Mouse (Mus musculus) hindbrain, postnatal 0 days (tissue): ENCODE measurements around the gene Zfp526. TPM values are rescaled to one million over a fixed set of nuclear protein-coding genes. Genes with fewer than 3 reads are reported as not detected.

Experiments
- ATAC-seq: fragments of 200-750 bp; cut with Nextera tagmentation; 2 replicates; pipeline ENCODE4 v1.8.0; 2017; ENCODE audit warnings: mild to moderate bottlenecking, moderate TSS enrichment, moderate library complexity
- DNase-seq: peaks from one replicate; pipeline ENCODE4 v3.0.0-alpha.2; 2015; ENCODE audit warnings: low spot score
- H3K27ac ChIP-seq: fragments of 300-500 bp; sonication (generic); 2 replicates; pipeline ENCODE4 v1.5.1; 2014; ENCODE audit warnings: mild to moderate bottlenecking
- H3K27me3 ChIP-seq: fragments of 300-500 bp; sonication (generic); 2 replicates; pipeline ENCODE4 v1.6.1; 2014; ENCODE audit warnings: low read length, mixed read lengths; ENCODE audit not compliant: insufficient read depth
- H3K36me3 ChIP-seq: fragments of 300-500 bp; sonication (generic); 2 replicates; pipeline ENCODE4 v1.6.1; 2014; ENCODE audit warnings: low read length, mixed read lengths; ENCODE audit not compliant: insufficient read depth
- H3K4me1 ChIP-seq: fragments of 300-500 bp; sonication (generic); 2 replicates; pipeline ENCODE4 v1.6.1; 2014; ENCODE audit warnings: antibody characterized with exemption, low read length, mixed read lengths; ENCODE audit not compliant: insufficient read depth
- H3K4me2 ChIP-seq: fragments of 300-500 bp; sonication (generic); 2 replicates; pipeline ENCODE4 v1.6.1; 2014; ENCODE audit warnings: low read depth, mild to moderate bottlenecking, low read length, moderate library complexity, mixed read lengths
- H3K4me3 ChIP-seq: fragments of 300-500 bp; sonication (generic); 2 replicates; pipeline ENCODE4 v1.5.1; 2014; ENCODE audit warnings: low read length
- H3K9ac ChIP-seq: fragments of 300-500 bp; sonication (generic); replicated peaks from 2 replicates; pipeline ENCODE4 v1.6.1; 2014; ENCODE audit warnings: mild to moderate bottlenecking, low read length, moderate library complexity, mixed read lengths
- H3K9me3 ChIP-seq: fragments of 300-500 bp; sonication (generic); 2 replicates; pipeline ENCODE4 v1.6.1; 2016; ENCODE audit warnings: low read length, mixed read lengths
- CTCF ChIP-seq: IDR thresholded peaks from 2 replicates; pipeline ENCODE4 v1.5.1; 2016; ENCODE audit warnings: antibody characterized with exemption, control low read depth, low read depth
- WGBS: fragments of 180-500 bp; shearing (Covaris S2); extraction: QIAGEN DNeasy Blood & Tissue Kit; methylation state at CpG from one replicate; pipeline ENCODE4 v1.1.7; 2014; 5-methylcytosine and 5-hydroxymethylcytosine counted together
- polyA plus RNA-seq: library from polyadenylated mRNA; unstranded; fragments of >200 nt; fragmentation: Nextera tagmentation; extraction: Ambion mirVana; gene quantifications from 2 replicates; pipeline ENCODE4 v1.2.1, GENCODE M21; 2015
- total RNA-seq: library from RNA; depleted of rRNA; stranded (reverse); fragments of >200 nt; gene quantifications from 2 replicates; pipeline ENCODE4 v1.2.3, GENCODE M21; 2014

The Zfp526 gene
- total and polyA plus RNA-seq, 2 experiments from 2014 or later: 0.85 to 9.6 TPM

DNA sequence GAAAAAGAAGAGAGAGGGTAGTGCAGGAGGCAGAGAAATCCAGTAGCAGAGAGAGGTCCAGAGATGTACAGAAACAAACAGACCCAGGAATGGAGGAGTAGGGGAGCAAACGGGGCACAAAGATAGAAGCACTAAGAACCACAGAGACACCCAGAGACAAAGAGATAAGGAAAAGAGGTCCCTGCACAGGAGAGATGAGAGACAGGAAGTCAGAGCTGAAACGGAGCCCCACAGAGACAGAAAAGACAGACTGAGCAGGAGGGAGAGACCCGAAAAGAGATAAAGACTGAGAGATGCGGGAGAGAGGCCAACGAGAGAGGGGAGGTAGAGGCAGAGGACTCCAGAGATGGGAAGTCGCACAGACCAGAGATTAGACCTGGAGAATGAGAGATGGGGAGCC, 40.7 kb upstream of the Zfp526 start:
- DNase-seq (no peak), ATAC-seq (no peak)
- TF ChIP-seq CTCF: no peak
- H3K9me3 ChIP-seq: no peaks in the 10 kb centered on the region
- no peaks in the 10 kb centered on the region for H3K36me3 ChIP-seq
- peak overlapping the region; percentile 93; the same call in 1 of the 2 replicates for H3K27ac ChIP-seq
- no peaks in the 10 kb centered on the region for H3K27me3 ChIP-seq
- WGBS: 5% methylated on average over 6 of the region's 6 CpGs
- peak overlapping the region; percentile 76 for H3K4me2 ChIP-seq
- peaks cover 14% of the 10 kb centered on the region; the same call in 1 of the 2 replicates for H3K4me1 ChIP-seq
- peak overlapping the region; percentile 74 for H3K4me3 ChIP-seq
- H3K9ac ChIP-seq: no peak overlapping the region

DNA sequence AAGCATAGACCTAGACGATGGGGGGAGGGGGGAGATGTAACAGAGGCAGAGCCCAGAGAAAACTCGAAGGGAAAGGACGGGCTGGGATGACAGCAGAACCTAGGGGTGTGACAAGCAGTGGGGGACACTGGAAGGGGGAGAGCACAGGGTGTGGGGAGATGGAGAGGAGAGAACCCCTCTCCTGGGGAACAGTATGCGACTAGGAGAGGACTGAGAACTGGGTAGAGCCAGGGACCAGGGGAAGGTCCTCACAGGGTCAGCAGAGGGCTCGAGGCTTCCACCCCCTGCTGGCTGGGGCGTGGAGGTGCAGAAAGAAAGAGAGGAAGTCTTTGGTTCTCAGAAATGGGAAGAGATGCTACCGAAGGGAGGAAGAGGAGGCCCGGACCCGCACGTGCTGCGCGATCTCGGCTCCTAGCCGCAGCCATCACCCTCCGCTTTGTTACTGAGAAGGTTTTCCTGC, 39.9 kb upstream of the Zfp526 start:
- Histone ChIP-seq H3K27me3 (no peaks in the 10 kb centered on the region), H3K4me2 (peak overlapping the region; percentile 76), H3K9ac (no peak overlapping the region), H3K9me3 (no peaks in the 10 kb centered on the region), H3K4me1 (peaks cover 14% of the 10 kb centered on the region; the same call in 1 of the 2 replicates), H3K36me3 (no peaks in the 10 kb centered on the region), H3K4me3 (peak overlapping the region; percentile 24), H3K27ac (no peak overlapping the region)
- under 1% methylated on average over 14 of the region's 15 CpGs for WGBS
- TF ChIP-seq CTCF: peak; percentile 68
- no peak for DNase-seq
- no peak for ATAC-seq

DNA sequence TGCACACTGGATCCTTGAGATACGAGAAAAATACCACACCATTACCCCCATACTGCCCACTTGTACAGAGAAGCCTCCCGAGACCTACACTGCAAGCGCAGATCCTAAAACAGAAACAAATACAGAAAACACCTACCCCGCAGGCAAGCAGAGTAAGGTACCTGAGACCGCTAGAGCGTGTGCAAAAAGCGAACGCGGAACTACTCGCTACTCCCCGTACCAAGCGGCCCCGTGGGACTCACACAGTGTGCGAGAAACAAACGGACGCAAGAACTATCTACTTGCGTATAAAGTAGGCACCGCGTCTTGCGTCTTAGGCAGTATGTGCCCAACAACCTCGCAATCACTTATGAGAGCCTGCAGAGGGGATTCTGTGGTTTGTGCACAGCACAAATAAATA, 39.4 kb upstream of the Zfp526 start:
- ATAC-seq: no peak
- Histone ChIP-seq H3K9me3 (no peaks in the 10 kb centered on the region), H3K27ac (no peak overlapping the region), H3K9ac (no peak overlapping the region), H3K36me3 (no peaks in the 10 kb centered on the region), H3K4me3 (peak overlapping the region; percentile 24), H3K4me2 (peak overlapping the region; percentile 76), H3K27me3 (no peaks in the 10 kb centered on the region), H3K4me1 (peaks cover 11% of the 10 kb centered on the region; the same call in 1 of the 2 replicates)
- TF ChIP-seq CTCF: no peak
- 3% methylated on average over 21 of the region's 21 CpGs for WGBS
- peak; percentile 59 for DNase-seq

DNA sequence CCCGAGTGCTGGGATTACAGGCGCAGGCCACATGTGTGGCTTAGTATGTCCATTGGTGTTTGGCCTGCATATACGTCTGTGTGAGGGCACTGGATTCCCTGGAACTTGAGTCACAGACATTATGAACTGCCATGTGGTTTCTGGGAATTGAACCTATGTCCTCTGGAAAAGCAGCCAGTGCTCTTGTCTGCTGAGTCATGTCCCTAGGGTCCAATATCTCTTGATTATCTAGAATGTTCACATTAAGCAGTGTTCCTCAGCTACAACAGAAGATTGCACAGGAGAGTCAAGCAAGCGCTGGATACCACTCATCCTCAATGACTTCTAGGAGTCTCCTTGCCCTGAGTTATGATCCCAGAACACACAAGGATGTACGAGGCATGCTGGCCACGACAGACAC, 37.1 kb upstream of the Zfp526 start:
- no peak for ATAC-seq
- no peak for TF ChIP-seq CTCF
- H3K36me3 ChIP-seq: no peaks in the 10 kb centered on the region
- H3K9me3 ChIP-seq: no peaks in the 10 kb centered on the region
- no peaks in the 10 kb centered on the region for H3K27me3 ChIP-seq
- no peak overlapping the region for H3K27ac ChIP-seq
- no peak overlapping the region for H3K4me3 ChIP-seq
- 80% methylated on average over 6 of the region's 6 CpGs for WGBS
- no peak overlapping the region for H3K9ac ChIP-seq
- H3K4me2 ChIP-seq: no peak overlapping the region
- H3K4me1 ChIP-seq: no peaks in the 10 kb centered on the region
- no peak for DNase-seq

- Histone ChIP-seq H3K36me3 (no peaks in the 10 kb centered on the region), H3K27ac (no peak overlapping the region), H3K27me3 (no peaks in the 10 kb centered on the region), H3K4me2 (peak overlapping the region; percentile 23), H3K4me3 (no peak overlapping the region), H3K9ac (no peak overlapping the region), H3K9me3 (no peaks in the 10 kb centered on the region), H3K4me1 (no peaks in the 10 kb centered on the region)
- TF ChIP-seq CTCF: peak; percentile 100
- peak; percentile 93 for DNase-seq
- peak; percentile 89 for ATAC-seq
- WGBS: 32% methylated on average over 21 of the region's 21 CpGs
Observed at GRCm38 (mm10) chr7:25187662-25188650, 33.3 kb upstream of the Zfp526 start.

DNA sequence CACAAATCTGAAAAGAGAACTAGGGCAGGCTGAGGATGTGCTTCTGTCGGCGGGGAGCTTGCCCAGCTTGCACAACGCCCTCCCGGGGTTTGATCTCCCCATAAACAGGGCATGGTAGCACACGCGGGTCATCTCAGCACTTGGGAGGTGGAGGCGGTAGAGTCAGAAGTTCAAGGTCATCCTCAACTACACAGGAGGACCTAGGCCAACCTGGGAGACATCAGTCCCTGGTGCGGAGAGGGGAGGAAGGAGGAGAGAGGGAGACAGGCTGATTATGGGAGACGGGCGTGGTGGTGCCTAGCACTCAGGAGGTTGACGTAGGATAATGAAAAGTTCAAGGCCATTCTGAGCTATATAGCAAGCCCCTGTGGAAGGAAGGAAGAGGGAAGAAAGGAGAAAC, 30.4 kb upstream of the Zfp526 start:
- no peaks in the 10 kb centered on the region for H3K36me3 ChIP-seq
- H3K4me2 ChIP-seq: no peak overlapping the region
- ATAC-seq (no peak), DNase-seq (no peak)
- no peak overlapping the region for H3K9ac ChIP-seq
- H3K4me3 ChIP-seq: no peak overlapping the region
- H3K27me3 ChIP-seq: no peaks in the 10 kb centered on the region
- WGBS: 89% methylated on average over 11 of the region's 11 CpGs
- no peaks in the 10 kb centered on the region for H3K4me1 ChIP-seq
- TF ChIP-seq CTCF: no peak
- H3K9me3 ChIP-seq: no peaks in the 10 kb centered on the region
- H3K27ac ChIP-seq: no peak overlapping the region

DNA sequence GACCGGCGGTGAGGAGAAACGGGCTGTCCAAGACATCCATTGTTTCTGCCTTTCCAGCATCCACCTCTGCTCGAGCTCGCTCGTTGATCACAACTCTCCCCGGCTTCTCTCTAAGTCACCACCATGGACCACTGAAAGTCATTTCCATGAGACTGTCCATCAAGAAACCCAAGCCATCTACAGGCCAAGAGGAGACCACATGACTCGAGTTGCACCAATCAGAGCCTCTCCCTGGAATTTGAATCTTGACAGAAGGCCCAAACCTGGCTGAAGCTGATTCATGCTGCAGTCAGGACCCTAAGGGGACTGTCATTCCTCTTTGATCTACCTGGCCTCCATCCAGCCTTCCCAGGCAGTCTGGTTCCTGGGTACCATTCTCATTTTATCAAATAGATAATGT, 29.1 kb upstream of the Zfp526 start:
- TF ChIP-seq CTCF: no peak
- no peak overlapping the region for H3K27ac ChIP-seq
- H3K4me2 ChIP-seq: no peak overlapping the region
- H3K4me3 ChIP-seq: no peak overlapping the region
- H3K9ac ChIP-seq: no peak overlapping the region
- H3K36me3 ChIP-seq: no peaks in the 10 kb centered on the region
- peak; percentile 70 for ATAC-seq
- no peaks in the 10 kb centered on the region for H3K4me1 ChIP-seq
- H3K9me3 ChIP-seq: no peaks in the 10 kb centered on the region
- 71% methylated on average over 8 of the region's 8 CpGs for WGBS
- no peaks in the 10 kb centered on the region for H3K27me3 ChIP-seq
- DNase-seq: peak; percentile 54
